Mouse (Mus musculus) layer of hippocampus, postnatal 14 days (tissue): ENCODE measurements at regions not wholly inside any gene's neighbourhood (a gene's known extent, or its start where the extent isn't known, plus 50 kb on each side); places are given as distances from the start of the nearest gene placed in this dataset.
A peak's percentile ranks its signal among the peaks of the same experiment; 100 is the strongest.

Source experiments
- DNase-seq, 2 experiments: peaks; one replicate each; pipeline ENCODE4 v3.0.0; 2021 to 2022; ENCODE audit warnings: low spot score in 2 of 2, mixed read lengths in 1 of 2

- DNase-seq = no peak
Observed at GRCm38 (mm10) chr13:53996867-53997266, 58.6 kb downstream of the Drd1 start.

DNA sequence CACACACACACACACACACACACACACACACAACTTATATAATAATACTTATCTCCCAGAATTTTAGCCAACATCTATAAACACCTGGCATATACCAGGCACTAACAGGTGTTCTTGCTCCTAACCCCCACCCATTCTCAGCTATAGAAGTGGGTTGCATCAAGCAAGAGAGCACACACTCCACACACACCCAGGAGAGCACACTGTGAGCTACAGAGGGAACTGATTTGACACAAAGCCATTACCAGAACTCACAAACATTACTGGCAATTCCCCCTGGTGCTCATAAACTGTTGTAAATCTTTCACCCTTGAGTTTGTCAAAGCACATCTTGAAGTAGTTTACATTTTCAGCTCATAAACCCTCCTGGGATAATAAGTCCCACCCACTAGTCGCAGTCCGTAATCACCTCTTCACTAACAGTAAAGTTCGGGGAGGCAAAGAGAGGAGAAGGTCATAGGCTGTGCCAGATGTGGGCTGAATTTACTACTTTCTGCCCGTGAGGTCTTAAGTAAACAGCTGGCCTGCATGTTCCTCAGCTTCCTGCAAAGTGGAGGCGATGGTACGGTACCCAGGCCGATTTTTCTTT lies 62.5 kb downstream of the Drd1 start:
- DNase-seq = no peak

- no peak for DNase-seq
Observed at GRCm38 (mm10) chr13:53979226-53979625, 76.3 kb downstream of the Drd1 start.

- DNase-seq = no peak
Observed at GRCm38 (mm10) chr13:53969421-53969820, 86.1 kb downstream of the Drd1 start.

DNA sequence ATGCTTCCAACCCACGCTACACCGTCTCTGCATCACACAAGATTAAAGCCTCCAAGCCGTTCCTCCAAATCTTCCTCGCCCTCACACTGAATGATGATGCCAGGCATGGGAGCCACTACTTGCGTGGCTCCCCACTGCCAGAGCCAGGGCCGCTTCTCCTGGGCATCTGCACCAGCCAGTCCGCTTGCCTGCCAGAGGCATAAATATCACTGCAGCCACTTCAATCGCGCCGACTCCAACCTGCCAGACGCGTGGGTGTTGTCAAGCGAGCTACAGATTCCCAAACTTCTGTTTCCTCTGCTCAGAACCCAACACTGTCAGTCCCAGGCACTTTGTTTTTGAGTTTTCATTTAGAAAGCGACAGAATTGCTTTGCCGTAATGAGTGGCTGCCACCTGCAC lies 99.3 kb downstream of the Drd1 start:
- DNase-seq = peak; percentile 46 to 77

- no peak for DNase-seq
Observed at GRCm38 (mm10) chr13:53948056-53948455, 107.4 kb downstream of the Drd1 start.

- DNase-seq = no peak
Observed at GRCm38 (mm10) chr13:53945681-53946080, 109.8 kb downstream of the Drd1 start.

DNA sequence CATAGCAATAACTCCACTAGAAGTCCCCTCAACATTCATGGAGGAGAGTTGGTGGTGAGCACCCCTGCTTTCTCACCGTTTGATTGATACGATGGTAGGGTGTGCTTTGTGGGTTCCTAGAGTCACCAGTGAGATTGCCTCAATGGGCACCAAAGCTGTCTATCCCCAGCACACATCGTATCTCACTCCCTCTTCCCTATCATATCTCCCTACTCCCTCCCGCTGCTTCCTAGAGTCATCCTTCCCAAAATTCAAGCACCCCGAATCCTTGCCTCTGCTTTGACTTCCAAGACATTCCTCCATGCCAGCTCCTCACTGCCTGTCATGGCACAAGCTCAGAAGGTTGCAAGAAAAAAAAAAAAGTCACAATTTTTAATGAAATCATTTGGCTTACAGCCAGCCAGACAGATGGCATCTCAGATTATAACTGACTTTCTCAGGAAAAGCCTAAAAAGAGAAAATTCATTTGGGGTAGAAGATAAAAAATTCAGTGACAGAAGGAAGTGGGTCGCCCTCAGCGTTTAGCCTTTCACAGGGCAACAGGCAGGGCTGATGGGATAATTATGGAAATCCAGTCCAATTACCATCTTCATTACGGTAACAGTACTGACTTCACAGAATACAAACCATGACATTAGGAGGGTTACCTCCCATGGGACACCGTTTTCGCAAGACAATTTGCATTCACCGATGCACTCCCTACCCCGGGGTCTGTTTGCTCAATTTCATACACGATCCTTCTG lies 114.3 kb downstream of the Drd1 start:
- peak; percentile 20 to 36 for DNase-seq

GRCm38 (mm10) chr13:53935174-53935699 lies 120.3 kb downstream of the Drd1 start:
- DNase-seq = no peak

- no peak for DNase-seq
Observed at GRCm38 (mm10) chr13:53934457-53934856, 121.0 kb downstream of the Drd1 start.

DNA sequence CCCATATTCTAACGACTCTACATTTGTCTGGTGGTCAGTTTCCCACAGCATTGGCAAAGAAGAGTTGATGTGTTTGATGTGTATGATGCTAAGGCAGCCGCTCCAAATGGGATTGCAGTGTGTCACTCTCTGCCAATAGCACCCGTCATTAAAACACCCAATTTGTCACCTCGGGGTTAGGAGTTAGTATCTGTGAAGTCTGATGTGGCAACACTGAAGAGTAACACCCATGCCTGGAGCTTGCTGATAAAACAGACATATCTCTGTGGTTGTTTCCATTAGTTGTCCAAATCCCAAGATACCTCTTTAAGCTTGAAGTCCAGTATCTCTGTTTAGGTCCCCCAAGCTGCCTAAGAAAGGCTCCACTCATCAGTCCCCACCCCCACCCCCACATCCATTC lies 129.4 kb downstream of the Drd1 start:
- no peak for DNase-seq

DNA sequence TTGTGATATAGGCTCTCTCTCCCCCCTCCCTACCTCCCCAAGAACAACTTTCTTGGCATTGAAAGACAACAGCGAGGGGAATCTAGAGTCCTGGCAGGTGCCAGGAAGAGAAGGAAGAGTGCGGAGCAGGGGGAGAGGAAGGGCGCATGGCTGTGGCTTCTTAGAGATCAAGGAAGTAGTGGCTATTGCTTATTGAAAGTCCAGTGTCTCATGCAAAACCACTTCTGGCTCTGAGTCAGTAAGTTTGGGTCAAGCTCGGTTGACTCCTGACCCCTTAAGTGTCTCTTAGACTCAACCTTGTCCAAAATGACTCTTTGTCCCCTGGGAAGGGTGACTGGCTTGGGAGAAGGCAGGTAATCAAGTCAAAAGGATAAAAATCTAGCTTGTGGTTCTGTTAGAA lies 131.1 kb downstream of the Drd1 start:
- DNase-seq = no peak

DNA sequence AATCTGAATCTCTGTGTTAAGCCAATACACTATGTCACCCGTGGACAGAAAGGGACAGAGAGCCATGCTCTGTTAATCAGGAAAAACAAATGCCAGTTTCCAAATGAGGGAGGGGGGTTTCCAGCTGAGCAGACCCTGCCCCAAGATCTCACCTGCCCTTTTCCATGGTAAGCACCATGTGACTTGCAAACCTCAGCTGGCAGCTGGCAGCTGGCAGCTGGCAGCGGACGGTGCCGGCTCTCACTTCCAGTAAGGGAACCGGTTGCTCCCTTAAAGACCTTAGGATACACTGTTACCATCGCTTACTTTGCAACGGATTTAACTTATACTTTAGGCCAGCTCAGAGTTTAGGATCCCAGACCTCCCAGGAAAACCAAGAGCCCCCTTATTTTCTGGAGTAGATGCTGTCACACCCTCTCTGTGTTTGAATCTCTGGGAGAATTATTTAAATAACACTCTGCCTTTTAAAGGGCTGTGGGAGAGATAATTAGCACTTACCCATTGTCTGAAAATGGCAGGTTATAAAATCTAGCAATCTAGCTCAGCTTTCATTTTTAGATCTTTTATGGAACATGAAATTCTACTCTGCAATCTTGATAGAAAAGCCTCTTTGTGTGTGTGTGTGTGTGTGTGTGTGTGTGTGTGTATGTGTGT lies 131.7 kb downstream of the Drd1 start:
- no peak for DNase-seq

DNA sequence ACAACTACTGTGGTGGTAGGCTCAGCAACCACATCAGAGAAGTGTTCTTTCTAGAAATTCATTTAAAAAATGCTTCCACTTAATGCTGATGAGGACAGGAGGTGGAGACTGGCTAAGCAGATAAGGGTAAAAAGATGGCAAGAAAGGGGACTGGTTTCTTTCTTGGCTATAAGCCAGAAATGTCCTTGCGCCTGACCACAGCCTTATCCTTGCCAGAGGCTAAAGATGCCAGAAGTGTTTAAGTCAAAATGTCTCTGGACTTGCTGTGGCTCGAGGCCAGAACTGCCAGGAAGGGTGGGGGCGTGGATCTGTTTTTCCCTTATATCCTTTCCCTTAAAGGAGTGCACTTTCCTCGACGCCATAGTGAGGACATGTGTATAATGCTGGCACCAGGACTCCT lies 133.7 kb downstream of the Drd1 start:
- DNase-seq = no peak

DNA sequence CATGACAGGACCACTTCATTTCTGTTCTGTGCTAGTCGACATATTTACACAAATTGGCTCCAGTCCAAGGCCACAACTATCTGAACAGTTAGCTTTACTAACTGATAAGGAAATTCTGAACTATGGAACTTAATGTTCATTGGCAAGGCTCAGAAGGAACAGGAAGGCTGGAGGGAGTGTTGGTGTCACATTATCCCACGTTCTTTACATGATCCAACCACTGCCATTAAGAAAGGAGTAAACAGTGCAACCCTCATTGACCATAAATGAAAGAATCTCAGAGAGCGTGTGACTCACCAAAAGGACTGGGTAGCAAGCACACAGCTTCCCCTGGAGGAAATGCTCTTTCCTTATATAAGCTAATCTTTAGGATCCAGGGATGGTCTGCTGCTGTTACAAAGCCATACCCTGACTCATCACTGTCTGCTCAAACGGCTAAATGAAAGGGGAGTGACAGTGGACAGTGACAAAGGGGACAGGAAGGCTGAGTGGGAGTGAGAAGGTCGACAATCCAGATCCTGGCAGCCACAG lies 135.6 kb downstream of the Drd1 start:
- DNase-seq = no peak

GRCm38 (mm10) chr13:53915456-53915855 lies 140.0 kb downstream of the Drd1 start:
- no peak for DNase-seq

GRCm38 (mm10) chr13:53914434-53914833 lies 141.1 kb downstream of the Drd1 start:
- DNase-seq = no peak

DNA sequence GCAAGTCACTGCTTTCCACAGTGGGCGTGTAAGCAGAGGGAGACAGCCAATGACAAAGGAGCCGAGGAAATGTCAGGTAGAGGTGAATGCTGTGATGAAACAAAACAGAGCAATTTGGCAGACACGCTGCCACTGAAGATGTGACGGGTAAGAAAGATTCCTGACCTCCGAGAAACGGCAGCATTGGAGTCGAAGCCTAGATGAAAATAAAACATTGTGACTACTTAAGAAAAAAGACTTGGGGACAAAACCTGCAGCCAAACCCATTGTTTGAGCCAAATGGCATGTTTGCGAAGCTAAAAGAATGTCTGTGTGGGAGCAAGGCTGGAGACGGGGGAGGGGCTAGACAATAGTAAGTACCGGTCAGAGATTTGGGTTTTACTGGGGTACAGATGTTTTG lies 142.0 kb downstream of the Drd1 start:
- DNase-seq = no peak

DNA sequence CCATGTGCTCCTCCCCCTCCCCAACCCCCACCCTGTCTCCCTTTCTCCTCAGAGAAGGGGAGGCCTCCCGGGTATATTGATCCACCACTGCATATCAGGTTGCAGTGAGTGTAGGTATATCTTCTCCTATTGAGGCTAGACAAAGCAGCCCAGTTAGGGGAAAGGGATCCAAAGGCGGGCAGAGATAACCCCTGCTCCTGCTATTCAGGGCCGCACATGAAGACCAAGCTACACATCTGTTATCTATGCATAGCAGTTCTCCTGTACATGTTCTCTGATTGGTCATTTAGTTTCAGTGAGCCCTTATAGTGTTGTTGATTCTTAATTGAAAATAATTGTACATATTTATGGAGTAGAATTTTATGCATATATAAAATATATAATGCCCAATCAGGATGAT lies 143.7 kb downstream of the Drd1 start:
- DNase-seq = no peak

- no peak for DNase-seq
Observed at GRCm38 (mm10) chr13:53911261-53911660, 144.2 kb downstream of the Drd1 start.

DNA sequence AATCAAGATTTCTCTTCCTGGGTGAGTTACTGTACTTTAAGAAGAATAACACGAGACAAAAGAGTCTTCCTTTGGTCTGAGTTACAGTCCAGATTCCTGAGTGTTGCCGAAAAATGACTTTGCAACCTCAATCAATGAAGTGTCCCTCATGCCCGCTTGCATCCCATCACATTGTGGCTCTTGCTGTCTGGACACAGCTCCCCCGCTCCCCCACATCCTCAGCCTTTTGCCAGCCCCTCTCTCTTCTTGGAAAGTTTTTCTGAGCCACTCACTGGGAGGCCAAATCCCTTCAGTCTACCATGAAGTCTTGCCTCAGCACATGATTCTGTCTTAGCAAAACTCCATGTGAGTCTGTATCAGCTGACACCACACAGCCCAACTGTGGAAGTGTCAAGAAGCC lies 145.3 kb downstream of the Drd1 start:
- DNase-seq = no peak

GRCm38 (mm10) chr13:53904471-53904870 lies 151.0 kb downstream of the Drd1 start:
- no peak for DNase-seq
